Mouse (Mus musculus): Measurements from ENCODE around the gene Grwd1. TPM values are rescaled to one million over a fixed set of nuclear protein-coding genes. Genes with fewer than 3 reads are reported as not detected.

Grwd1 gene
- polyA plus RNA-seq, 1 experiment from 2014 or later: 45.8 TPM

DNA sequence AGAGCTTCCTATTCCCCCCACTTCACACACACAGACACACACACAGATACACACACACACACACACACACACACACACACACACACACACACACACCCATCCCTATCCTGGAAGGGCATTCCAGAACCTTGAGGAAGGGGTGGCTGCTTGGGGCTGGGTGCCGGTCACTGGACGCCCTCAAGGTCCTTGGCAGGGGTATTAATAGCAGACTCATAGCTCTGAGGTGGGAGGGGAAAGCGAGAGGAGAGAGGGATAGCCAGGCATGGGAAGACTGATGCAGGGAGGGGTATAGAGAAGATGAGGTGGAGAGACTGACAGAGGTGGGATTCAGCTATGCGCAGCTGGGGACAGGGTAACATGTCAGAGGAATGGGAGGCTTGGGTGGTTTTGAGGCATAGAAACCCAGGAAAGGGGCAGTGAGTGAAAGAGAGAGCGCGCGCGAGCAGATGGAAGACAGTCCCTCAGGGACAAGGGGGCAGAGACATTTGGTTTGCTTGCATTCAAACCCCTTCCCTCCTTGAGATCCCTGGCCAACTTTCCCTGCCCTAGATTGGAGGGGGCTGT lies 38.4 kb upstream of the Grwd1 start:
- no peak for ATAC-seq
- Histone ChIP-seq H3K4me2 (ENCODE audit: low read length) (peak overlapping the region; percentile 76), H3K9ac (ENCODE audit: low read depth, low read length) (peak overlapping the region; percentile 93), H3K27ac (ENCODE audit: low read length) (peak overlapping the region; percentile 19), H3K36me3 (ENCODE audit: control insufficient read depth, insufficient read depth, low read length) (no peaks in the 10 kb centered on the region), H3K9me3 (replicated peaks; ENCODE audit: control insufficient read depth, low read length, poor library complexity, severe bottlenecking) (no peaks in the 10 kb centered on the region), H3K27me3 (ENCODE audit: control insufficient read depth, insufficient read depth, low read depth, low read length) (no peaks in the 10 kb centered on the region), H3K4me1 (ENCODE audit: control insufficient read depth, insufficient read depth, low read length) (peaks cover 34% of the 10 kb centered on the region), H3K4me3 (ENCODE audit: low read depth, low read length) (peak overlapping the region; percentile 62)
- WGBS: 7% methylated on average over 8 of the region's 8 CpGs

- H3K27ac ChIP-seq (ENCODE audit: low read length): peak overlapping the region; percentile 44
- ATAC-seq: no peak
- no peaks in the 10 kb centered on the region for H3K36me3 ChIP-seq (ENCODE audit: control insufficient read depth, insufficient read depth, low read length)
- H3K9ac ChIP-seq (ENCODE audit: low read depth, low read length): peak overlapping the region; percentile 93
- peak overlapping the region; percentile 62 for H3K4me3 ChIP-seq (ENCODE audit: low read depth, low read length)
- WGBS: 0% methylated on average over 2 of the region's 2 CpGs
- H3K4me2 ChIP-seq (ENCODE audit: low read length): peak overlapping the region; percentile 76
- no peaks in the 10 kb centered on the region for H3K9me3 ChIP-seq (replicated peaks; ENCODE audit: control insufficient read depth, low read length, poor library complexity, severe bottlenecking)
- no peaks in the 10 kb centered on the region for H3K27me3 ChIP-seq (ENCODE audit: control insufficient read depth, insufficient read depth, low read depth, low read length)
- peaks cover 27% of the 10 kb centered on the region for H3K4me1 ChIP-seq (ENCODE audit: control insufficient read depth, insufficient read depth, low read length)
Measured at GRCm38 (mm10) chr7:45867871-45868270, 37.1 kb upstream of the Grwd1 start.

DNA sequence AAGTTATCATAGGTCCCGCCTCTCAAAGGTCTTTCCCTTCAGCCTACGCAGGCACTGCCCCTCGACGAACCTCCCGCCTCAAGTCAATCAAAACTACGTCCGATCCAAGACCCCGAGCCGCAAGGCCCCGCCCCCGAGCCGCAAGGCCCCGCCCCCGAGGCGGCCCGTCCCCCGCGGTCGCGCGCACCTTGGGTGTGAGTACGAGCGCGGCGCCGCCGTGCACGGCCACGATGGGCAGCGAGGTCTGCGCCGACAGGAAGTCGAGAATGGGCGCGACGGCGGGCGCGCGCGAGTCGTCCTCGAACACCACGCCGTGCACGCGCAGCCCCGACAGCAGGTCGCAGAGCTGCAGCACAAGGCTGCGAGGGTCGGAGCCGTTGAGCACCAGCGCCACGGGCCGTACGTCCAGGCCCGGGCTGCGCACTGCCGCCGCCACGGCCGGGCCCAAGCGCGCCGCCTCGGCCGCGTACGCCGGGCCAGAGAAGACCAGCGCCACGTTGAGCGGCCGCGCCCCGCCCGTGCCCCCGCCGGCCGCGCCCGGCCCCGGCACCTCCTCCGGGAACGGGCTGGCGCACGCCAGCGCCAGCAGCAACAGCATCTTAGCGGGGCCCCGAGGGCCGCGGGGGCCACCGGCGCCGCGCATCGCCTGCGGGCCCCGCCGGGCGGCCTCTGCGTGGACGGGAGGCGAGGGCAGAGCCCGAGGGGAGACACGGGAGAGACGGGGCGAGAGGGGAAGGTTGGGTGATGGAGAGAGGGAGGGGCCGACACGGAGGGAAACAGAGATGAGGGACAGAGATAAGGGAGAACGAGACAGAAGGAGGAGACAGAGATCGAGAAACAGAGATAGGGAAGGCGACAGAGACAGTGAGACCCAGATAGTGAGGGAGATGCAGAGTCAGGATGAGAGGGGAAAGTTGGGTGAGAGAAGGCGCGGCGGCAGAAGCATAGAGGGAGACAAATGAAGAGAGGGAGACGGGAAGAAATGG lies 35.5 kb upstream of the Grwd1 start:
- H3K36me3 ChIP-seq (ENCODE audit: control insufficient read depth, insufficient read depth, low read length): no peaks in the 10 kb centered on the region
- peak overlapping the region; percentile 89 for H3K9ac ChIP-seq (ENCODE audit: low read depth, low read length)
- peak overlapping the region; percentile 76 for H3K4me2 ChIP-seq (ENCODE audit: low read length)
- under 1% methylated on average over 77 of the region's 117 CpGs for WGBS
- peak overlapping the region; percentile 62 for H3K4me3 ChIP-seq (ENCODE audit: low read depth, low read length)
- no peaks in the 10 kb centered on the region for H3K9me3 ChIP-seq (replicated peaks; ENCODE audit: control insufficient read depth, low read length, poor library complexity, severe bottlenecking)
- H3K27ac ChIP-seq (ENCODE audit: low read length): peak overlapping the region; percentile 73; the same call in 1 of the 2 replicates
- H3K27me3 ChIP-seq (ENCODE audit: control insufficient read depth, insufficient read depth, low read depth, low read length): no peaks in the 10 kb centered on the region
- peaks cover 27% of the 10 kb centered on the region for H3K4me1 ChIP-seq (ENCODE audit: control insufficient read depth, insufficient read depth, low read length)
- ATAC-seq: peak; percentile 40

- no peak for ATAC-seq
- no peaks in the 10 kb centered on the region for H3K27me3 ChIP-seq (ENCODE audit: control insufficient read depth, insufficient read depth, low read depth, low read length)
- H3K9ac ChIP-seq (ENCODE audit: low read depth, low read length): no peak overlapping the region
- 57% methylated on average over 3 of the region's 3 CpGs for WGBS
- H3K9me3 ChIP-seq (replicated peaks; ENCODE audit: control insufficient read depth, low read length, poor library complexity, severe bottlenecking): no peaks in the 10 kb centered on the region
- no peak overlapping the region for H3K4me2 ChIP-seq (ENCODE audit: low read length)
- no peak overlapping the region for H3K27ac ChIP-seq (ENCODE audit: low read length)
- peaks cover 24% of the 10 kb centered on the region for H3K4me1 ChIP-seq (ENCODE audit: control insufficient read depth, insufficient read depth, low read length)
- no peak overlapping the region for H3K4me3 ChIP-seq (ENCODE audit: low read depth, low read length)
- H3K36me3 ChIP-seq (ENCODE audit: control insufficient read depth, insufficient read depth, low read length): no peaks in the 10 kb centered on the region
Measured at GRCm38 (mm10) chr7:45864435-45864834, 33.7 kb upstream of the Grwd1 start.

- H3K4me3 ChIP-seq (ENCODE audit: low read depth, low read length): no peak overlapping the region
Measured at GRCm38 (mm10) chr7:45862804-45863203, 32.1 kb upstream of the Grwd1 start.

GRCm38 (mm10) chr7:45859008-45859407 lies 28.3 kb upstream of the Grwd1 start:
- whole genome bisulfite sequencing: 59% methylated on average over 4 of the region's 4 CpGs
- no peak overlapping the region for H3K27ac ChIP-seq (ENCODE audit: low read length)

More at GRCm38 (mm10) chr7:45862804-45863203, 32.1 kb upstream of the Grwd1 start:
- Histone ChIP-seq H3K4me1 (ENCODE audit: control insufficient read depth, insufficient read depth, low read length) (peaks cover 8% of the 10 kb centered on the region), H3K36me3 (ENCODE audit: control insufficient read depth, insufficient read depth, low read length) (no peaks in the 10 kb centered on the region), H3K9me3 (replicated peaks; ENCODE audit: control insufficient read depth, low read length, poor library complexity, severe bottlenecking) (no peaks in the 10 kb centered on the region), H3K27ac (ENCODE audit: low read length) (no peak overlapping the region), H3K4me2 (ENCODE audit: low read length) (no peak overlapping the region), H3K9ac (ENCODE audit: low read depth, low read length) (no peak overlapping the region), H3K27me3 (ENCODE audit: control insufficient read depth, insufficient read depth, low read depth, low read length) (no peaks in the 10 kb centered on the region)
- 91% methylated on average over 7 of the region's 7 CpGs for whole genome bisulfite sequencing
- no peak for ATAC-seq

DNA sequence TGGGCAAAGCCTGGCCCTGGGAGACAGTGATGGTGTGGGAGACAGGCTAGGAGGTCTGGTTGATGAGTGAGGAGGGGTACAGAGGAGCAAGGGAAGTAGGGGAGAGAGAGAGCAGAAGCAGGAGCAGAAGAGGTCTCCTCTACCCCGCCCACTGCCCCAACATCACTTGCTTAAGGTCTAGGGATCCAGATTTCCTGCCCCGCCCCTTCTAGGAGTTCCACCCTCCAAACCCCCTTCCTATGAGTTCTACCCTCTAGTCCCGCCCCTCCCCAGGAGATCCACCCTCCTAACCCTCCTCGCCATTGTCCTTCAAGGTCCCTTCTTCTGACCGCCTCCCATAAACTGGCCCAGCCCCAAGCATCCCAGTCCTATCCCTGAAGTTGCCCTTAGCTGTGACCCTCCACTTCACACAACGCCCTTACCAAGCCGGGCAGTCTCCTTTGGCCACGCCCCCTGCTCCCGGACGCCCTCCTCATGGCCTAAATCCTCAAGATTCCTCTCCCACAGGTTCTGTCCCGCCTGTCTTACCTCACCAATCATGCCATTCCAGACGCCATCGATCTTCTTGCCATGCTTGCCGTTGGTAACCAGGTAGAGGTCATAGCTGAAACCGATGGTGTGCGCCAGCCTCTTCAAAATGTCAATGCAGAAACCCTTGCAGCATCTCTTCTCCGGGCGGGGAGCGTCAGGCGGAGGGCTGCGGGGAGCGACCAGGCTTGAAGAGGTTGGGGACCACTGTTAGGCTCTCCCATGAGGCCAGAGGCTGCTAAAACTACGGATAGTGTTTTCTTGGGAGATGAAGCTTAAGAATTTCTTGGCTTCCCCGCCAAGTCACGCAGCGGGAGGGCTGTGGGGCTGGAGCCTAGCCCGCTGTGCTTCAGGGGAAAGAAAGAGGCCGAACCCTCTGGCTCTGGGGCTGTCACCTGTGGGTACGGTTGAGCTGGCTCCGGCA lies 26.5 kb upstream of the Grwd1 start:
- WGBS: 4% methylated on average over 30 of the region's 30 CpGs
- H3K9ac ChIP-seq (ENCODE audit: low read depth, low read length): peak overlapping the region; percentile 51
- H3K27me3 ChIP-seq (ENCODE audit: control insufficient read depth, insufficient read depth, low read depth, low read length): peaks cover 5% of the 10 kb centered on the region
- no peak overlapping the region for H3K27ac ChIP-seq (ENCODE audit: low read length)
- no peaks in the 10 kb centered on the region for H3K36me3 ChIP-seq (ENCODE audit: control insufficient read depth, insufficient read depth, low read length)
- H3K4me1 ChIP-seq (ENCODE audit: control insufficient read depth, insufficient read depth, low read length): peaks cover 6% of the 10 kb centered on the region; the same call in 1 of the 2 replicates
- no peak for ATAC-seq
- H3K9me3 ChIP-seq (replicated peaks; ENCODE audit: control insufficient read depth, low read length, poor library complexity, severe bottlenecking): no peaks in the 10 kb centered on the region
- peak overlapping the region; percentile 29 for H3K4me3 ChIP-seq (ENCODE audit: low read depth, low read length)
- peak overlapping the region; percentile 46 for H3K4me2 ChIP-seq (ENCODE audit: low read length)

More at GRCm38 (mm10) chr7:45859008-45859407, 28.3 kb upstream of the Grwd1 start:
- Histone ChIP-seq H3K4me3 (ENCODE audit: low read depth, low read length) (no peak overlapping the region), H3K27me3 (ENCODE audit: control insufficient read depth, insufficient read depth, low read depth, low read length) (peaks cover 5% of the 10 kb centered on the region), H3K4me1 (ENCODE audit: control insufficient read depth, insufficient read depth, low read length) (peaks cover 6% of the 10 kb centered on the region; the same call in 1 of the 2 replicates), H3K9me3 (replicated peaks; ENCODE audit: control insufficient read depth, low read length, poor library complexity, severe bottlenecking) (no peaks in the 10 kb centered on the region), H3K9ac (ENCODE audit: low read depth, low read length) (no peak overlapping the region), H3K36me3 (ENCODE audit: control insufficient read depth, insufficient read depth, low read length) (no peaks in the 10 kb centered on the region), H3K4me2 (ENCODE audit: low read length) (no peak overlapping the region)
- ATAC-seq: no peak

- no peak for ATAC-seq
- H3K36me3 ChIP-seq (ENCODE audit: control insufficient read depth, insufficient read depth, low read length): no peaks in the 10 kb centered on the region
- H3K4me1 ChIP-seq (ENCODE audit: control insufficient read depth, insufficient read depth, low read length): 0 out of 2 replicates have a peak, but pooled peaks cover 3% of the 10 kb centered on the region
Measured at GRCm38 (mm10) chr7:45853089-45853488, 22.3 kb upstream of the Grwd1 start.

More at GRCm38 (mm10) chr7:45853089-45853488, 22.3 kb upstream of the Grwd1 start:
- H3K4me3 ChIP-seq (ENCODE audit: low read depth, low read length): no peak overlapping the region
- no peak overlapping the region for H3K27ac ChIP-seq (ENCODE audit: low read length)
- no peak overlapping the region for H3K4me2 ChIP-seq (ENCODE audit: low read length)
- no peak overlapping the region for H3K9ac ChIP-seq (ENCODE audit: low read depth, low read length)
- peaks cover 5% of the 10 kb centered on the region for H3K27me3 ChIP-seq (ENCODE audit: control insufficient read depth, insufficient read depth, low read depth, low read length)
- no peaks in the 10 kb centered on the region for H3K9me3 ChIP-seq (replicated peaks; ENCODE audit: control insufficient read depth, low read length, poor library complexity, severe bottlenecking)
- 84% methylated on average over 12 of the region's 12 CpGs for WGBS

Data from midbrain, embryonic 16.5 days (tissue).